Mouse (Mus musculus): Measurements from ENCODE around the gene Cntd1. TPM values are rescaled to one million over a fixed set of nuclear protein-coding genes. Genes with fewer than 3 reads are reported as not detected.

Gene Cntd1
- polyA plus RNA-seq, 1 experiment from 2014 or later, result 2.0 TPM

DNA sequence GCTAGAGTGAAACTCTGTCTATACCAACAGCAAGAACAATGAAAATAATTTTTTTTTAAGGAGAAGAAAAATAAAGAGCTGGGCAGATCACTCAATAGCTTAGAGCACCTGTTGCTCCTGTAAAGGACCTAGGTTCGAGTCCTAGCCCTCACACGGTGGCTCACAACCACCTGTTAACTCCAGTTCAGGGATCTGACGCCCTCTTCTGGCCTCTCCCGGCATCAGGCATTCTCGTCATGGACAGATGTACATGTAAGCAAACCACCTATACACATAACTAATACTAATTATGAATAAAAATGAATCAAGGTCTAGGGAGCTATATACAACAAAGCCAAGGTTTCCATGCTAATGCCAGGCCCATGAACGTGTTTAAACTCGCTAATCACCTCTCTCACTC lies 22.1 kb downstream of the Cntd1 start:
- Histone ChIP-seq H3K36me3 (ENCODE audit: insufficient read depth, low read length) (peaks cover 26% of the 10 kb centered on the region), H3K4me3 (replicated peaks; ENCODE audit: low read depth, low read length) (peak overlapping the region; percentile 89), H3K27ac (no peak overlapping the region), H3K9me3 (replicated peaks; ENCODE audit: low read length) (no peaks in the 10 kb centered on the region), H3K9ac (ENCODE audit: low read depth, low read length) (peak overlapping the region; percentile 78; the same call in 1 of the 2 replicates), H3K4me2 (ENCODE audit: low read length) (peak overlapping the region; percentile 84), H3K4me1 (replicated peaks; ENCODE audit: insufficient read depth, low read length) (peaks cover 12% of the 10 kb centered on the region), H3K27me3 (ENCODE audit: insufficient read depth, low read length) (no peaks in the 10 kb centered on the region)
- peak; percentile 39 for TF ChIP-seq CTCF (IDR thresholded peaks at IDR 0.05; ENCODE audit: low read depth)
- ATAC-seq (replicated peaks; ENCODE audit: low FRiP score, low read depth) (no peak), DNase-seq (ENCODE audit: low spot score) (no peak)
- WGBS, result 62% methylated on average over 7 of the region's 7 CpGs

DNA sequence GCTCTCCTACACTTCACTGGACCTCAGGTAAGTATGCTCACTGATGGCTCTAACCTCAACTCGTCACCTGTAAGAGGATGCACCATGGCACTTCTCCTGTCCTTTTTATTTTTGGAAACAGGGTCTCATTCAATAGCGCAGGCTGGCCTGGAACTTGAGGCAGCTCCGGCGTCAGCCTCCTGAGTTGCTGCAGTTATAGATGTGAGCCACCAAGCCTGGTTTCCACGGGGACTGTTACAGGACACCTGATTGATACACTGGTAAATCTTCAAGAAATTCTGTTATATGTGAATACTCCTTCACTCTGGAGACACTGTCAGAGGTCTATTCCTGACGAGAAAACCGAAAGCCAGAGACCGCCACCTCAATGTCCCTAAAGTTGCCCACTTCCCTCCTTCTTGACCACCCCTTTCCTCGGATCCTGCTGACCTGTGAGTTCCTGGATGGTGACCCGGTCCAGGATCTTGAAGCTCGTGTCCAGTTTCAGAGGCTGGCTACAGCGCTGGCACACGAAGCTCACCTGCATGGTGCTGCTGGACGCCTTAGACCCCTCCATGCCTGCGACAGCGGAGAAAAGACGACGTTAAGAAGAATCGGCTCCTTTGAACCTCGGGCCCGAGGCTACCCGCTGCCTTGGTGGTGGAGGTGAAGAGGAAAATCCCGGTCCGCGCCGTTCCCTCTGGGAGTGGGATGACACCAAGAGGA lies 22.6 kb downstream of the Cntd1 start:
- peaks cover 23% of the 10 kb centered on the region for H3K36me3 ChIP-seq (ENCODE audit: insufficient read depth, low read length)
- peak overlapping the region; percentile 84 for H3K4me2 ChIP-seq (ENCODE audit: low read length)
- peak overlapping the region; percentile 78 for H3K9ac ChIP-seq (ENCODE audit: low read depth, low read length)
- H3K4me1 ChIP-seq (replicated peaks; ENCODE audit: insufficient read depth, low read length), result peaks cover 12% of the 10 kb centered on the region
- DNase-seq (ENCODE audit: low spot score) (no peak), ATAC-seq (replicated peaks; ENCODE audit: low FRiP score, low read depth) (no peak)
- WGBS, result 12% methylated on average over 26 of the region's 26 CpGs
- H3K4me3 ChIP-seq (replicated peaks; ENCODE audit: low read depth, low read length), result peak overlapping the region; percentile 89
- peak overlapping the region; percentile 78 for H3K27ac ChIP-seq
- H3K27me3 ChIP-seq (ENCODE audit: insufficient read depth, low read length), result no peaks in the 10 kb centered on the region
- no peaks in the 10 kb centered on the region for H3K9me3 ChIP-seq (replicated peaks; ENCODE audit: low read length)
- no peak for TF ChIP-seq CTCF (IDR thresholded peaks at IDR 0.05; ENCODE audit: low read depth)

- peak within 1 kb of the TSS; percentile 78 for H3K27ac ChIP-seq
Observed at GRCm38 (mm10) chr11:101302004-101302798, 23.4 kb downstream of the Cntd1 start, which contains the start of gene Becn1. TSS of gene Becn1 (minus strand) at chr11:101302286.

GRCm38 (mm10) chr11:101307744-101308143 lies 28.9 kb downstream of the Cntd1 start:
- H3K4me1 ChIP-seq (replicated peaks; ENCODE audit: insufficient read depth, low read length), result no peaks in the 10 kb centered on the region
- no peak overlapping the region for H3K9ac ChIP-seq (ENCODE audit: low read depth, low read length)
- no peaks in the 10 kb centered on the region for H3K27me3 ChIP-seq (ENCODE audit: insufficient read depth, low read length)
- TF ChIP-seq CTCF (IDR thresholded peaks at IDR 0.05; ENCODE audit: low read depth), result no peak
- WGBS, result 44% methylated on average over 5 of the region's 5 CpGs
- no peak overlapping the region for H3K4me3 ChIP-seq (replicated peaks; ENCODE audit: low read depth, low read length)
- no peak overlapping the region for H3K27ac ChIP-seq
- no peaks in the 10 kb centered on the region for H3K36me3 ChIP-seq (ENCODE audit: insufficient read depth, low read length)
- ATAC-seq (replicated peaks; ENCODE audit: low FRiP score, low read depth) (no peak), DNase-seq (ENCODE audit: low spot score) (no peak)
- H3K4me2 ChIP-seq (ENCODE audit: low read length), result no peak overlapping the region
- no peaks in the 10 kb centered on the region for H3K9me3 ChIP-seq (replicated peaks; ENCODE audit: low read length)

More at GRCm38 (mm10) chr11:101302004-101302798, 23.4 kb downstream of the Cntd1 start, which contains the start of gene Becn1:
- 6% methylated on average over 39 of the region's 39 CpGs for WGBS
- peak within 1 kb of the TSS; percentile 89 for H3K4me3 ChIP-seq (replicated peaks; ENCODE audit: low read depth, low read length)
- peak; percentile 97 for TF ChIP-seq CTCF (IDR thresholded peaks at IDR 0.05; ENCODE audit: low read depth)
- peaks cover 12% of the 10 kb centered on the region for H3K4me1 ChIP-seq (replicated peaks; ENCODE audit: insufficient read depth, low read length)
- H3K4me2 ChIP-seq (ENCODE audit: low read length), result peak within 1 kb of the TSS; percentile 84
- no peaks in the 10 kb centered on the region for H3K27me3 ChIP-seq (ENCODE audit: insufficient read depth, low read length)
- DNase-seq (ENCODE audit: low spot score) (peak; percentile 97), ATAC-seq (replicated peaks; ENCODE audit: low FRiP score, low read depth) (peak; percentile 91)
- no peaks in the 10 kb centered on the region for H3K9me3 ChIP-seq (replicated peaks; ENCODE audit: low read length)
- H3K9ac ChIP-seq (ENCODE audit: low read depth, low read length), result peak within 1 kb of the TSS; percentile 78
- H3K36me3 ChIP-seq (ENCODE audit: insufficient read depth, low read length), result peaks cover 21% of the 10 kb centered on the region

DNA sequence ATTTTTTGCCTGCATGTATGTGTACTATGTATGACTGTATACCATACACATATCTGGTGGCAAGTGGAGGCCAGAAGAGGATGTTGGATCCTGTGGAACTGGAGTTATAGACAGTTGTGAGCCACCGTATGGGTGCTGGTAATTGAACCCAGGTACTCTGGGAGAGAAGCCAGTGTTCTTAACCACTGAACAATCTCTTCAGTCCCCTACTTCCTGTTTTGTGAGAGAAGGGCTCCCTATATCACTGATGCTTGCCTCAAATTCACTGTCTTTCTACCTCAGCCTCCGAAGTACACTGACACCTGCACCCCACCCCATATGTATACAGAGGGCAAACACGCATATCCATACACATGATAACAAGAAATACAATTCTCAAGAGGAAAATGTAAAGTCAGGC lies 32.3 kb downstream of the Cntd1 start:
- Histone ChIP-seq H3K27me3 (ENCODE audit: insufficient read depth, low read length) (no peaks in the 10 kb centered on the region), H3K4me3 (replicated peaks; ENCODE audit: low read depth, low read length) (no peak overlapping the region), H3K4me2 (ENCODE audit: low read length) (no peak overlapping the region), H3K9ac (ENCODE audit: low read depth, low read length) (no peak overlapping the region), H3K9me3 (replicated peaks; ENCODE audit: low read length) (no peaks in the 10 kb centered on the region), H3K27ac (no peak overlapping the region), H3K36me3 (ENCODE audit: insufficient read depth, low read length) (no peaks in the 10 kb centered on the region), H3K4me1 (replicated peaks; ENCODE audit: insufficient read depth, low read length) (no peaks in the 10 kb centered on the region)
- no peak for DNase-seq (ENCODE audit: low spot score)
- no peak for TF ChIP-seq CTCF (IDR thresholded peaks at IDR 0.05; ENCODE audit: low read depth)
- 95% methylated on average over 3 of the region's 3 CpGs for WGBS
- no peak for ATAC-seq (replicated peaks; ENCODE audit: low FRiP score, low read depth)

GRCm38 (mm10) chr11:101312150-101312549 lies 33.3 kb downstream of the Cntd1 start:
- TF ChIP-seq CTCF (IDR thresholded peaks at IDR 0.05; ENCODE audit: low read depth), result no peak
- Histone ChIP-seq H3K4me3 (replicated peaks; ENCODE audit: low read depth, low read length) (no peak overlapping the region), H3K4me2 (ENCODE audit: low read length) (no peak overlapping the region), H3K9me3 (replicated peaks; ENCODE audit: low read length) (no peaks in the 10 kb centered on the region), H3K27ac (no peak overlapping the region), H3K9ac (ENCODE audit: low read depth, low read length) (no peak overlapping the region), H3K36me3 (ENCODE audit: insufficient read depth, low read length) (no peaks in the 10 kb centered on the region), H3K4me1 (replicated peaks; ENCODE audit: insufficient read depth, low read length) (peaks cover 4% of the 10 kb centered on the region), H3K27me3 (ENCODE audit: insufficient read depth, low read length) (no peaks in the 10 kb centered on the region)
- 47% methylated on average over 3 of the region's 3 CpGs for WGBS
- DNase-seq (ENCODE audit: low spot score) (no peak), ATAC-seq (replicated peaks; ENCODE audit: low FRiP score, low read depth) (no peak)

Data from kidney, postnatal 0 days (tissue).